10 mouse cellular contexts compared by ENCODE assay signal in the genomic region with DNA sequence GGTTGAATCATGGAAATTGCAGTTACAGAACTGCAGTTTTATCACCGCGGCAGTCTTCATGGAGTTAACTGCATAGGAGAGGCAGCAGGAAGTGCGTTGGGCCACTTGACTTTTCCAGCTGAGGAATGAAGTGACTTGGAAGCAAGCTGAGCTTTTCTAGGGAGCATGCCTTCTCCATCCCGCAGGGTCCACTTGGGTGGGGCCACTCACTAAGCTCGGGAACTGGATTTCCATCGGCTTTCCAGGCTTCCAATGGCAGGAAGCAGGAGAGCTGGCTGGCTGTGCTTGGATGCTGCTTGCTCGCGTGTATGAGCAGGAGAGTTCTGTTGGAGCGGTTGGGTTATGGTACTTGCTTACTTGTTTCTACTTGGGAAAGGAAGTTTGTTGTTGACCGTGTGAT.
A peak's percentile ranks its signal among the peaks of the same experiment; 100 is the strongest.
DNase-seq lines count a peak whose midpoint lies in the region; ATAC-seq and TF ChIP-seq lines count a peak whose summit lies in the region.
"Had no signal": no experiment of that assay in that cellular context is flagged by ENCODE, and none has a peak within 500 bp of the region (broad histone marks: within the 10 kb centered on the region; RNA-seq: fewer than 3 reads in every experiment).

No protein-coding gene starts in this region.

- TF ChIP-seq POLR2A in lung, adult 2 months (IDR thresholded peaks at IDR 0.05; ENCODE audit: borderline replicate concordance, extremely low read depth, low read depth, low read length): peak; percentile 41; the same call in 1 of the 2 replicates

- DNase-seq in ES-E14 (ENCODE audit: low read depth, low spot score): peak; percentile 51
- peak; percentile 81 for DNase-seq in embryonic facial prominence, embryonic 14.5 days (ENCODE audit: low spot score)
- peak; percentile 67 to 73 for DNase-seq in heart, postnatal 14 days
- DNase-seq in lung, adult 2 months: peak; percentile 22
- no peak for DNase-seq in cerebellum, adult 11-12 months
- no peak for DNase-seq in right cerebral cortex, postnatal 14 days
- no peak for DNase-seq in ovary, postnatal 36 days (ENCODE audit: low spot score)

- intact Hi-C loops in heart, postnatal 14 days (cut with DNase I): no loop called here

- peaks cover 7 to 16% of the 10 kb centered on the region in 2 experiments for H3K4me1 ChIP-seq in ES-E14 (ENCODE audit: control insufficient read depth in 2 of 2, insufficient read depth in 2 of 2, low read length in 2 of 2, poor library complexity in 1 of 2)
- peaks cover 51% of the 10 kb centered on the region for H3K4me1 ChIP-seq in embryonic facial prominence, embryonic 14.5 days (ENCODE audit: control insufficient read depth, insufficient read depth, low read length)
- H3K4me1 ChIP-seq in lung, adult 2 months (ENCODE audit: control insufficient read depth, insufficient read depth, low read length): peaks cover 30% of the 10 kb centered on the region

- ATAC-seq in embryonic facial prominence, embryonic 14.5 days (ENCODE audit: low read depth): 0 out of 2 replicates have a peak, but pooled peaks have one; percentile 15
- ATAC-seq in megakaryocyte progenitor cell, adult 5-6 weeks (replicated peaks; ENCODE audit: poor library complexity): no peak
- ATAC-seq: activated CD4-positive, CD25-positive, alpha-beta regulatory T cell, adult 4 months; forebrain, embryonic 13.5 days had no signal

- no peak for TF ChIP-seq CTCF in lung, adult 2 months (IDR thresholded peaks at IDR 0.05; ENCODE audit: insufficient read depth, low read length)

- peak overlapping the region; percentile 20; the same call in 1 of the 2 replicates for H3K4me2 ChIP-seq in embryonic facial prominence, embryonic 14.5 days (ENCODE audit: low read depth, low read length)
- H3K4me2 ChIP-seq: forebrain, embryonic 13.5 days had no signal

- H3K9me3 ChIP-seq in ES-E14 (ENCODE audit: control insufficient read depth, insufficient read depth, low read depth, low read length): no peaks in the 10 kb centered on the region
- H3K9me3 ChIP-seq in embryonic facial prominence, embryonic 14.5 days (ENCODE audit: control insufficient read depth, low read length): no peaks in the 10 kb centered on the region
- H3K9me3 ChIP-seq: forebrain, embryonic 13.5 days had no signal

- H3K36me3 ChIP-seq in ES-E14 (ENCODE audit: control insufficient read depth, insufficient read depth, low read length, poor library complexity, severe bottlenecking): no peaks in the 10 kb centered on the region
- H3K36me3 ChIP-seq in embryonic facial prominence, embryonic 14.5 days (ENCODE audit: control insufficient read depth, insufficient read depth, low read length): no peaks in the 10 kb centered on the region

- peak overlapping the region; percentile 54 for H3K27ac ChIP-seq in ES-E14 (ENCODE audit: insufficient read depth, low read depth, low read length, poor library complexity, severe bottlenecking)
- H3K27ac ChIP-seq in embryonic facial prominence, embryonic 14.5 days (replicated peaks; ENCODE audit: low read depth, low read length): peak overlapping the region; percentile 61
- H3K27ac ChIP-seq: forebrain, embryonic 13.5 days had no signal

- peak overlapping the region; percentile 34 for H3K9ac ChIP-seq in ES-E14 (ENCODE audit: insufficient read depth, low read depth, low read length, poor library complexity, severe bottlenecking)
- H3K9ac ChIP-seq in embryonic facial prominence, embryonic 14.5 days (ENCODE audit: low read depth, low read length): no peak overlapping the region
- H3K9ac ChIP-seq: forebrain, embryonic 13.5 days had no signal

- in situ Hi-C loops in ES-E14 (cut with MboI; ENCODE audit: low sequenced_read_pairs in 2 of 2, unreplicated experiment in 2 of 2): no loop called here

- H3K4me3 ChIP-seq in ES-E14 (ENCODE audit: insufficient read depth in 1 of 2, low read depth in 1 of 2, low read length in 2 of 2, poor library complexity in 1 of 2, severe bottlenecking in 1 of 2): peak overlapping the region; percentile 48 to 61
- no peak overlapping the region for H3K4me3 ChIP-seq in embryonic facial prominence, embryonic 14.5 days (ENCODE audit: low read depth, low read length)
- peak overlapping the region; percentile 58 for H3K4me3 ChIP-seq in lung, adult 2 months (replicated peaks; ENCODE audit: extremely low read depth, low read depth, low read length)
- H3K4me3 ChIP-seq: forebrain, embryonic 13.5 days had no signal

- no peaks in the 10 kb centered on the region for H3K27me3 ChIP-seq in embryonic facial prominence, embryonic 14.5 days (replicated peaks; ENCODE audit: control insufficient read depth, insufficient read depth, low read length)
- H3K27me3 ChIP-seq: forebrain, embryonic 13.5 days had no signal

- 54% methylated on average over 10 of the region's 10 CpGs for WGBS in embryonic facial prominence, embryonic 14.5 days
- 23% methylated on average over 10 of the region's 10 CpGs for WGBS in lung, adult 2 months

TF ChIP-seq in ES-E14, 5 proteins besides CTCF, POLR2A, EP300 and RAD21:
- no peak for TF ChIP-seq CHD2 (IDR thresholded peaks at IDR 0.05; ENCODE audit: low read depth, low read length)
- TF ChIP-seq MAFK (IDR thresholded peaks at IDR 0.05; ENCODE audit: insufficient read depth, low read depth, low read length): no peak
- TF ChIP-seq ZNF384 (IDR thresholded peaks at IDR 0.05; ENCODE audit: low read depth, low read length): no peak
- TF ChIP-seq HCFC1 (IDR thresholded peaks at IDR 0.05; ENCODE audit: borderline replicate concordance, insufficient read depth, low read length): no peak
- TF ChIP-seq ZC3H11A (IDR thresholded peaks at IDR 0.05; ENCODE audit: borderline replicate concordance, low read depth, low read length): no peak

Comparison
In these comparisons a context has a peak if more than half of its experiments do, and no peak if none do; other contexts are left out.
1. DNase-seq: peak in ES-E14 (single experiment), embryonic facial prominence, embryonic 14.5 days (single experiment), heart, postnatal 14 days (2 of 2) and lung, adult 2 months (single experiment); none in cerebellum, adult 11-12 months (single experiment), right cerebral cortex, postnatal 14 days (single experiment) and ovary, postnatal 36 days (single experiment).